Mouse (Mus musculus) midbrain, embryonic 14.5 days (tissue): Measurements from ENCODE around the gene Myoz2. TPM values are rescaled to one million over a fixed set of nuclear protein-coding genes. Genes with fewer than 3 reads are reported as not detected.

ENCODE experiments used
- ATAC-seq: fragments of 200-750 bp; cut with Nextera tagmentation; 2 replicates; pipeline ENCODE4 v1.8.0; 2017; ENCODE audit warnings: moderate number of reproducible peaks, moderate library complexity; ENCODE audit not compliant: low FRiP score, low TSS enrichment
- DNase-seq: peaks from one replicate; pipeline ENCODE4 v3.0.0-alpha.2; 2015
- H3K27ac ChIP-seq: fragments of 300-500 bp; sonication (generic); replicated peaks from 2 replicates; pipeline ENCODE4 v1.5.1; 2014; ENCODE audit warnings: mild to moderate bottlenecking, low read depth, low read length, moderate library complexity
- H3K27me3 ChIP-seq: fragments of 300-500 bp; sonication (generic); 2 replicates; pipeline ENCODE4 v1.6.1; 2014; ENCODE audit warnings: low read length, control low read depth, mixed read lengths; ENCODE audit not compliant: control insufficient read depth, insufficient read depth
- H3K36me3 ChIP-seq: fragments of 300-500 bp; sonication (generic); 2 replicates; pipeline ENCODE4 v1.6.1; 2014; ENCODE audit warnings: low read length, control low read depth; ENCODE audit not compliant: control insufficient read depth, insufficient read depth
- H3K4me1 ChIP-seq: fragments of 300-500 bp; sonication (generic); 2 replicates; pipeline ENCODE4 v1.6.1; 2014; ENCODE audit warnings: mild to moderate bottlenecking, antibody characterized with exemption, low read length, control low read depth; ENCODE audit not compliant: control insufficient read depth, insufficient read depth
- H3K4me2 ChIP-seq: fragments of 300-500 bp; sonication (generic); 2 replicates; pipeline ENCODE4 v1.6.1; 2014; ENCODE audit warnings: mild to moderate bottlenecking, low read length, moderate library complexity
- H3K4me3 ChIP-seq: fragments of 300-500 bp; sonication (generic); replicated peaks from 2 replicates; pipeline ENCODE4 v1.5.1; 2014; ENCODE audit warnings: low read depth, low read length
- H3K9ac ChIP-seq: fragments of 300-500 bp; sonication (generic); replicated peaks from 2 replicates; pipeline ENCODE4 v1.6.1; 2014; ENCODE audit warnings: mild to moderate bottlenecking, low read length, moderate library complexity
- H3K9me3 ChIP-seq: fragments of 300-500 bp; sonication (generic); 2 replicates; pipeline ENCODE4 v1.6.1; 2016; ENCODE audit warnings: low read length, control low read depth, mixed read lengths; ENCODE audit not compliant: control insufficient read depth
- WGBS: fragments of 180-500 bp; shearing (Covaris S2); extraction: QIAGEN DNeasy Blood & Tissue Kit; methylation state at CpG from one replicate; pipeline ENCODE4 v1.1.7; 2014; 5-methylcytosine and 5-hydroxymethylcytosine counted together
- polyA plus RNA-seq: library from polyadenylated mRNA; unstranded; fragments of >200 nt; fragmentation: Nextera tagmentation; extraction: Ambion mirVana; gene quantifications from 2 replicates; pipeline ENCODE4 v1.2.1, GENCODE M21; 2014

The Myoz2 gene
- polyA plus RNA-seq, 1 experiment from 2014 or later = not detected

DNA sequence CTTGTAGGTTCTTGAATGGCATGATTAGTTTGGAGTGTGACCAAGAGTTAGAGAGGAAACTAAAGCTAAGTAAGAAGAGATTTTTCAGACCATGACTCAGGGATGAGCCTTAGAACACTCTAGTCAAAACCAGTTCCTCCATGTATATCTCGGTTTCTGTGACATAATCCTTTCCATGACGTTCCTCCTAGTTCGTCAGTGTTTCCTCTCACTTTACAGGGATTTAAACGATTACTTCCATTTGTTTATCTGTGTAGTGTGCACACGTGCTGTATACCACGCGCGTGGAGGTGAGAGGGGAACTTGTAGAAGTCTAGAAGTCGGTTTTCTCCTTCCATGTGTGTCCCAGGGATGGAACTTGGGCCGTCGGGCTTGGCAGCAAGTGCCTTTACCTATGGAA, 47.9 kb downstream of the Myoz2 start:
- H3K4me1 ChIP-seq = peaks cover 3% of the 10 kb centered on the region; the same call in 1 of the 2 replicates
- no peaks in the 10 kb centered on the region for H3K9me3 ChIP-seq
- DNase-seq (no peak), ATAC-seq (no peak)
- 93% methylated on average over 11 of the region's 11 CpGs for WGBS
- no peak overlapping the region for H3K9ac ChIP-seq
- no peak overlapping the region for H3K4me2 ChIP-seq
- no peaks in the 10 kb centered on the region for H3K36me3 ChIP-seq
- H3K27me3 ChIP-seq = no peaks in the 10 kb centered on the region
- H3K27ac ChIP-seq = no peak overlapping the region
- H3K4me3 ChIP-seq = no peak overlapping the region

DNA sequence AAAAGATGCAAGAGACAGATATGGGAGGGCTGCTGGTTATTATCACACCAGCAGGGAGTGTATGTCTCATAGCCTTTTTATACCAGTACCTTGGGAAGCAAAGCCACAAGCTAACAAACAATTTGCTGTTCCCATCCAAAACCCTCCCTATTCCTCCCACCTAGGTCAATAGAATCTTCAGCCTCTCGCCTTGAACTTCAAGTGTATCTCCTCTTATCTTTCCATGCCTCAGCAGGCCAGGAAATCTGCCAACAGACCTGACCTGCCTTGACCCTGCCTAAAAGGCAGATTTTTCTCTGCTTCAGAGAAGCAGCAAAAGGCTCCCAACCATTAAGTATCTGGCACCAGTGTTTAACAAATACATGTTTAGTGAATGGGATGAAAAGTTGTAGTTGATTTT, 48.4 kb downstream of the Myoz2 start:
- 53% methylated on average over 1 of the region's 1 CpGs for WGBS

DNA sequence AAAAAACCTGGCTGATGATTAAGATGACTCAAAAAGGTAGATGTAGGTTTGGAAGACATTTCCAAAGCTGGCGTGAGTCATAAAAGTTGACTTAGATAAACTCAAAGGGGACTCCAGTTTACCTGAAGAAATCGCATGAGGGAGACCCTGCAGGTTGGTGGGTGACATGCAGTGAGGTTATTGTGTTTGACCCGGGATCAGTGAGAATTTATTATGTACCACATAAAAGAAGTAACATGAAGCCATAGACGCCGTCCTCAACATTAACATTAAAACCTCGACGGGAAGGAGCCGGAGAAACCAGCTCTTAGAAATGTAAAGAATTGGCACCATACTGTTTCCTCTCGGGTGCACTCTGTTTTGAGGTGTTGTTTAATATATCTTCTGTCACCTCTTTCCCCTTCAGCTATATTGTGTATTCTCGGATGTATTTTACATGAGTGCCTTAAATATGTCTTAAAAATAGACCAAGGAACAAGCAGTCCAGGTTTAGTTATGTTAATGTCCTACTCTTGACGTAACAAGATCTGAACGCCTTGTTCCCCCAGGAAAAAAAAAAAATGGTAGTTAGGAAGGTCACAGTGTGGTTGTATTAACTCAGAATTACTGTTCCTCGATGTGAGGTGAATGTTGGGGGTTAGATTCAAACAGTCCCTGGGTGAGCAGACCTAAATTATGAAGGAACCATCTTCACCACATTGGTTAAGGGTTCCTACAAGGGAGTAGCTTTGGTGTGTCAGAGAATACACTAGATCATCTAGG, 49.5 kb downstream of the Myoz2 start:
- Histone ChIP-seq H3K4me3 (peak overlapping the region; percentile 87), H3K9me3 (no peaks in the 10 kb centered on the region), H3K4me2 (peak overlapping the region; percentile 78), H3K9ac (peak overlapping the region; percentile 86), H3K36me3 (no peaks in the 10 kb centered on the region), H3K4me1 (peaks cover 3% of the 10 kb centered on the region; the same call in 1 of the 2 replicates), H3K27ac (peak overlapping the region; percentile 94; the same call in 1 of the 2 replicates), H3K27me3 (no peaks in the 10 kb centered on the region)
- ATAC-seq (no peak), DNase-seq (peak; percentile 49)
- WGBS = 20% methylated on average over 13 of the region's 13 CpGs

More for the DNA sequence above, 48.4 kb downstream of the Myoz2 start:
- Histone ChIP-seq H3K27ac (no peak overlapping the region), H3K27me3 (no peaks in the 10 kb centered on the region), H3K9me3 (no peaks in the 10 kb centered on the region), H3K4me1 (peaks cover 3% of the 10 kb centered on the region; the same call in 1 of the 2 replicates), H3K4me3 (no peak overlapping the region), H3K9ac (no peak overlapping the region), H3K36me3 (no peaks in the 10 kb centered on the region), H3K4me2 (no peak overlapping the region)
- DNase-seq = no peak
- ATAC-seq = no peak

DNA sequence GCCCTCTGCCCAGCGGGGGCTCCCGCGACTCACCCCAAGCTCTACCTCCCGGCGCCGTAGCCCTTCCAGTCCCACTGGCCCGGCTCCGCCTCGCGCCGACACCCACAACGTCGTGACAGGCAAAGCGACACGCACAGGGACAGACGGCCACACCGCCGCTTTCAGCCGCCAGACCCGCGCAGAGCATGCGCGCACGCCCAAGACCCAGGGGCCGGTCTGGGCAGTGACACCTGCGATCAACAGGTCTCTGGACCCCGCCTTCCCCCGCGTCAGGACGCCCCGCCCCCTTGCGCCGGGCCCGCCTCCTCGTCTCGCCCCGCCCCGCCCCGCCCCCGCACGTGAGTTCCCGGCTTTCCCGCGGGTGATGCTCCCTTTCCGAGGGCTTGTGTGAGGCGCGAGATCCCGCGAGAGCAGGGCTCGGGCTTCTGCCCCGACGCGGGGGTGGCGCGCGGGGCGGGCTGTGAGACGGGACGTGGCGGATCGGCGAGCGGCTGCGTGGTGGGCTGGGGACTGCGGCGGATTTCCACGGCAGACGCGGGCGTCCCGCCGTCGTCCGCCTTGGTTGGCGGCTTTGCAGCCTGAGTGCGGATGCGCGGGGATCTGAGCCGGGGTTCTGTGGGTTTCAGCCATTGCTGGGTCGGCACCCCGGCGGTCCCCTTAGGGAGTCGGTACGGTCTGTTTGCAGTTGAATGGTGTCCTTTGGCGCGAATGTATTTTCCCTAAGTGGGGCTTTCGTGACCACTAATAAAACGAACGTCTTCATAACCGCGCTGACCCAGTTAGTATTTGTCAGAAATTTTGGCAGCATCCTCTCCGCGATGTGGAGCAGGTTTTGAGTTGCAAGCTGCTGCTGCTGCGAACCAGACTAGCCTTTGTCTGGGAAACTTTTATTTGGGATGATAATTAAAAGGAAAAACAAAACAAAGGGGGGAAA, 50.3 kb downstream of the Myoz2 start, which contains the start of gene Usp53:
Usp53 (minus strand) TSS at position 262 of the 934 bp plus-strand sequence.
- peak within 1 kb of the TSS; percentile 86 for H3K9ac ChIP-seq
- H3K36me3 ChIP-seq = no peaks in the 10 kb centered on the region
- H3K27ac ChIP-seq = peak within 1 kb of the TSS; percentile 94
- under 1% methylated on average over 92 of the region's 94 CpGs for WGBS
- H3K4me3 ChIP-seq = peak within 1 kb of the TSS; percentile 87
- peaks cover 3% of the 10 kb centered on the region; the same call in 1 of the 2 replicates for H3K4me1 ChIP-seq
- H3K27me3 ChIP-seq = no peaks in the 10 kb centered on the region
- peak within 1 kb of the TSS; percentile 78 for H3K4me2 ChIP-seq
- no peaks in the 10 kb centered on the region for H3K9me3 ChIP-seq
- peak; percentile 98 for DNase-seq
- peak; percentile 98 for ATAC-seq

DNA sequence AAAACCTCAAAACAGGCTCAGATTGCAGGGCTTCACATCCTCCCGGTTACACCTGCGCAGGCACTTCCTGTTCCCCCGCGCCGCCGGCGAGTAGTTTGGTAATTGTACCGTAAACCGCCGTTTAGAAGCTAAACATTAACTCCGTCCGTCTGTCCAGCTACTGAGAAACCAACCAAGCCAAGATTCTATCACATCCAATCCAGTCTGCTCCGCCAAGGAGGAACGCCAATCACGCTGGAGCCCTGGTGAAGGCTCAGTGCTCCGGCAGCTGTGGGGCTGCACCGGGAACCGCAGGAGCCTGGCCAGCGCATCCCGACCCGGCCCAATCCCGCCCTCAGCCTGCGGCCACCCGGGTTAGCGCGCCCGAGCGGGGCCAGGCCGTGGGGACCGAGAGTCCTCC, 51.0 kb downstream of the Myoz2 start:
- peak; percentile 81 for DNase-seq
- Histone ChIP-seq H3K9ac (peak overlapping the region; percentile 86), H3K4me3 (peak overlapping the region; percentile 87), H3K4me2 (peak overlapping the region; percentile 78), H3K36me3 (no peaks in the 10 kb centered on the region), H3K27ac (peak overlapping the region; percentile 94), H3K9me3 (no peaks in the 10 kb centered on the region), H3K27me3 (no peaks in the 10 kb centered on the region), H3K4me1 (peaks cover 3% of the 10 kb centered on the region; the same call in 1 of the 2 replicates)
- ATAC-seq = no peak; the same call in 1 of the 2 replicates
- under 1% methylated on average over 30 of the region's 30 CpGs for WGBS

GRCm38 (mm10) chr3:122975964-122976363, 58.9 kb downstream of the Myoz2 start:
- Histone ChIP-seq H3K27me3 (no peaks in the 10 kb centered on the region), H3K27ac (no peak overlapping the region), H3K4me3 (no peak overlapping the region), H3K4me2 (no peak overlapping the region), H3K4me1 (no peaks in the 10 kb centered on the region), H3K36me3 (no peaks in the 10 kb centered on the region), H3K9ac (no peak overlapping the region), H3K9me3 (no peaks in the 10 kb centered on the region)
- no peak for ATAC-seq
- DNase-seq = no peak
- 92% methylated on average over 1 of the region's 1 CpGs for WGBS

- H3K4me2 ChIP-seq = no peak overlapping the region
- H3K4me3 ChIP-seq = no peak overlapping the region
- H3K27ac ChIP-seq = no peak overlapping the region
- DNase-seq (no peak), ATAC-seq (no peak)
- H3K4me1 ChIP-seq = no peaks in the 10 kb centered on the region
- H3K27me3 ChIP-seq = no peaks in the 10 kb centered on the region
- no peaks in the 10 kb centered on the region for H3K9me3 ChIP-seq
- no peaks in the 10 kb centered on the region for H3K36me3 ChIP-seq
- H3K9ac ChIP-seq = no peak overlapping the region
- 88% methylated on average over 4 of the region's 4 CpGs for whole genome bisulfite sequencing
Measured at GRCm38 (mm10) chr3:122975363-122975762, 59.5 kb downstream of the Myoz2 start.

GRCm38 (mm10) chr3:122974833-122975232, 60.0 kb downstream of the Myoz2 start:
- DNase-seq (no peak), ATAC-seq (no peak)
- Histone ChIP-seq H3K9ac (no peak overlapping the region), H3K27me3 (no peaks in the 10 kb centered on the region), H3K9me3 (no peaks in the 10 kb centered on the region), H3K4me1 (no peaks in the 10 kb centered on the region), H3K36me3 (no peaks in the 10 kb centered on the region), H3K4me3 (no peak overlapping the region), H3K4me2 (no peak overlapping the region), H3K27ac (no peak overlapping the region)
- WGBS = 63% methylated on average over 3 of the region's 3 CpGs
